Mouse (Mus musculus) embryonic facial prominence, embryonic 13.5 days (tissue): ENCODE measurements around the gene Olfr91. TPM values are rescaled to one million over a fixed set of nuclear protein-coding genes. Genes with fewer than 3 reads are reported as not detected.

Experiments
- ATAC-seq: fragments of 200-750 bp; cut with Nextera tagmentation; 2 replicates; pipeline ENCODE4 v1.8.0; 2017; ENCODE audit warnings: low read depth; ENCODE audit not compliant: insufficient number of reproducible peaks, insufficient read depth, low FRiP score, low TSS enrichment
- H3K27ac ChIP-seq: fragments of 300-500 bp; sonication (generic); 2 replicates; pipeline ENCODE4 v1.5.1; 2015; ENCODE audit warnings: moderate library complexity, mild to moderate bottlenecking, inconsistent platforms
- H3K27me3 ChIP-seq: fragments of 300-500 bp; sonication (generic); 2 replicates; pipeline ENCODE4 v1.6.1; 2015; ENCODE audit warnings: mild to moderate bottlenecking, inconsistent platforms
- H3K36me3 ChIP-seq: fragments of 300-500 bp; sonication (generic); 2 replicates; pipeline ENCODE4 v1.6.1; 2015; ENCODE audit warnings: mild to moderate bottlenecking, inconsistent platforms
- H3K4me1 ChIP-seq: fragments of 300-500 bp; sonication (generic); 2 replicates; pipeline ENCODE4 v1.6.1; 2015; ENCODE audit warnings: inconsistent platforms
- H3K4me2 ChIP-seq: fragments of 300-500 bp; sonication (generic); 2 replicates; pipeline ENCODE4 v1.6.1; 2015; ENCODE audit warnings: moderate library complexity, mild to moderate bottlenecking, inconsistent platforms
- H3K4me3 ChIP-seq: fragments of 300-500 bp; sonication (generic); 2 replicates; pipeline ENCODE4 v1.5.1; 2015; ENCODE audit warnings: mild to moderate bottlenecking, inconsistent platforms
- H3K9ac ChIP-seq: fragments of 300-500 bp; sonication (generic); 2 replicates; pipeline ENCODE4 v1.6.1; 2015; ENCODE audit warnings: mild to moderate bottlenecking, inconsistent platforms
- H3K9me3 ChIP-seq: fragments of 300-500 bp; sonication (generic); 2 replicates; pipeline ENCODE4 v1.6.1; 2016; ENCODE audit warnings: inconsistent platforms
- WGBS: fragments of 180-500 bp; shearing (Covaris S2); methylation state at CpG from one replicate; pipeline ENCODE4 v1.1.7; 2015; ENCODE audit warnings: mixed read lengths; 5-methylcytosine and 5-hydroxymethylcytosine counted together
- polyA plus RNA-seq: library from polyadenylated mRNA; unstranded; fragments of >200 nt; fragmentation: Nextera tagmentation; extraction: Ambion mirVana; gene quantifications from 2 replicates; pipeline ENCODE4 v1.2.1, GENCODE M21; 2015

Olfr91 gene
- polyA plus RNA-seq, 1 experiment from 2014 or later, result not detected

- ATAC-seq, result no peak
- H3K27me3 ChIP-seq, result no peaks in the 10 kb centered on the region
- no peak overlapping the region for H3K4me2 ChIP-seq
- H3K36me3 ChIP-seq, result peaks cover 36% of the 10 kb centered on the region
- no peak overlapping the region for H3K27ac ChIP-seq
- H3K4me1 ChIP-seq, result peaks cover 19% of the 10 kb centered on the region
- H3K4me3 ChIP-seq, result no peak overlapping the region
- WGBS, result 36% methylated on average over 1 of the region's 1 CpGs
- no peaks in the 10 kb centered on the region for H3K9me3 ChIP-seq
- no peak overlapping the region for H3K9ac ChIP-seq
Observed at GRCm38 (mm10) chr17:37078193-37078592, 19.9 kb downstream of the Olfr91 start.

GRCm38 (mm10) chr17:37075766-37076165, 22.3 kb downstream of the Olfr91 start:
- peaks cover 59% of the 10 kb centered on the region for H3K36me3 ChIP-seq
- no peaks in the 10 kb centered on the region for H3K27me3 ChIP-seq
- no peaks in the 10 kb centered on the region for H3K9me3 ChIP-seq
- no peak overlapping the region for H3K9ac ChIP-seq
- no peak overlapping the region for H3K4me2 ChIP-seq
- 89% methylated on average over 2 of the region's 2 CpGs for WGBS
- no peak for ATAC-seq
- H3K4me1 ChIP-seq, result peaks cover 19% of the 10 kb centered on the region
- H3K4me3 ChIP-seq, result no peak overlapping the region
- no peak overlapping the region for H3K27ac ChIP-seq

DNA sequence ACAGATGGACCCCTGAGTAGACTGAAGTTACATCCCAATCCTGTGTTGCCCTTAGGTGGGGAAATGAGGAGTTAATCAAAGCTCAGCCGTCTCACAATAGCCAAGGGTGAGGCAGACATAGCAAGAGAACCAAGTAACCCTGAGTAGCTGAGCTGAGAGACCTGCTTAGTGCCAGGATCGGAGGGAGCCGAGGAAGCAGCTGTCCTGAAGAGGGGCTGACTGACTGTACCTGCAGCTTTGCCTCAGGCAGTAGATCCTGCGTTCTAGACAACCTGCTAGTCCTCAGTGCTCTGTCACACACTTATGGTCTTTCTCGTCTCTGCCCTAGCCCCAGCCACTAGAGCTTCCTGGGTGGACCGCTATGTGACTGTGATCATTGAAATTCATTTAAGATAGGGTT, 22.9 kb downstream of the Olfr91 start:
- Histone ChIP-seq H3K4me1 (peaks cover 19% of the 10 kb centered on the region), H3K9ac (no peak overlapping the region), H3K27me3 (no peaks in the 10 kb centered on the region), H3K4me2 (no peak overlapping the region), H3K9me3 (no peaks in the 10 kb centered on the region), H3K4me3 (no peak overlapping the region), H3K27ac (no peak overlapping the region), H3K36me3 (peaks cover 65% of the 10 kb centered on the region)
- WGBS, result 80% methylated on average over 6 of the region's 6 CpGs
- no peak for ATAC-seq

- Histone ChIP-seq H3K4me1 (peaks cover 5% of the 10 kb centered on the region), H3K4me2 (no peak overlapping the region), H3K9me3 (no peaks in the 10 kb centered on the region), H3K27ac (no peak overlapping the region), H3K27me3 (no peaks in the 10 kb centered on the region), H3K9ac (no peak overlapping the region), H3K4me3 (no peak overlapping the region), H3K36me3 (peaks cover 89% of the 10 kb centered on the region)
- ATAC-seq, result no peak
- 70% methylated on average over 11 of the region's 11 CpGs for WGBS
Observed at GRCm38 (mm10) chr17:37072730-37073276, 25.3 kb downstream of the Olfr91 start.

GRCm38 (mm10) chr17:37072080-37072729, 25.9 kb downstream of the Olfr91 start:
- 84% methylated on average over 12 of the region's 12 CpGs for WGBS
- Histone ChIP-seq H3K36me3 (peaks cover 95% of the 10 kb centered on the region), H3K9ac (no peak overlapping the region), H3K4me1 (no peaks in the 10 kb centered on the region), H3K4me2 (no peak overlapping the region), H3K27ac (no peak overlapping the region), H3K9me3 (no peaks in the 10 kb centered on the region), H3K27me3 (no peaks in the 10 kb centered on the region), H3K4me3 (no peak overlapping the region)
- no peak for ATAC-seq

DNA sequence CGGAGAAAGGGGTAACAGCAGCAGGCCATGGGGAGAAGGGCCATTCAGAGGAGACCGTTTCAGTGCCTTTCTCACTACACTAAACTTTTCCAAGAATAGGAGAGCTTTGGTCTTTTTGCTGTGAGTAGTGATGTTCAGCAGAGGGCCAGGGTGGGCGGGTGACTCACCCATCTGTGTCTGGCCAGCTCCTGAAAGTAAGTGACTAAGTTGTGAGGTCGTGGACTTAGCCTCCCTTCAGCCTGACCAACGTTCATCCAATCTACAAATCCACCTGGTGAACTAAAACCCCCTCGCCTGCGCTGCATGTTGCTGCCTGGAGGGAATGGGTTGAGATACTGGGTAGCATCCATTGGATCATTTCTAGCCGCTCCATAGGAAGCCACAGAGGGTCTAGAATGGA, 28.0 kb downstream of the Olfr91 start:
- no peak overlapping the region for H3K4me2 ChIP-seq
- H3K4me3 ChIP-seq, result no peak overlapping the region
- WGBS, result 89% methylated on average over 8 of the region's 8 CpGs
- no peaks in the 10 kb centered on the region for H3K9me3 ChIP-seq
- no peak overlapping the region for H3K9ac ChIP-seq
- no peak overlapping the region for H3K27ac ChIP-seq
- ATAC-seq, result no peak
- no peaks in the 10 kb centered on the region for H3K4me1 ChIP-seq
- H3K36me3 ChIP-seq, result peaks cover 97% of the 10 kb centered on the region
- no peaks in the 10 kb centered on the region for H3K27me3 ChIP-seq

- 85% methylated on average over 1 of the region's 1 CpGs for WGBS
- H3K36me3 ChIP-seq, result peaks cover 96% of the 10 kb centered on the region
- no peaks in the 10 kb centered on the region for H3K4me1 ChIP-seq
- no peak for ATAC-seq
- no peak overlapping the region for H3K27ac ChIP-seq
- H3K4me3 ChIP-seq, result no peak overlapping the region
- H3K27me3 ChIP-seq, result no peaks in the 10 kb centered on the region
- H3K4me2 ChIP-seq, result no peak overlapping the region
- no peak overlapping the region for H3K9ac ChIP-seq
- H3K9me3 ChIP-seq, result no peaks in the 10 kb centered on the region
Observed at GRCm38 (mm10) chr17:37067861-37068260, 30.2 kb downstream of the Olfr91 start.

- WGBS, result 90% methylated on average over 2 of the region's 2 CpGs
- peaks cover 96% of the 10 kb centered on the region for H3K36me3 ChIP-seq
- no peak for ATAC-seq
Observed at GRCm38 (mm10) chr17:37065993-37066392, 32.1 kb downstream of the Olfr91 start.

GRCm38 (mm10) chr17:37063686-37064495, 34.2 kb downstream of the Olfr91 start:
- no peak overlapping the region for H3K4me2 ChIP-seq
- H3K9ac ChIP-seq, result no peak overlapping the region
- 68% methylated on average over 11 of the region's 11 CpGs for WGBS
- no peaks in the 10 kb centered on the region for H3K4me1 ChIP-seq
- no peak overlapping the region for H3K4me3 ChIP-seq
- H3K9me3 ChIP-seq, result no peaks in the 10 kb centered on the region
- ATAC-seq, result no peak
- H3K36me3 ChIP-seq, result peaks cover 93% of the 10 kb centered on the region
- H3K27me3 ChIP-seq, result no peaks in the 10 kb centered on the region
- H3K27ac ChIP-seq, result no peak overlapping the region

More at GRCm38 (mm10) chr17:37065993-37066392, 32.1 kb downstream of the Olfr91 start:
- H3K9me3 ChIP-seq, result no peaks in the 10 kb centered on the region
- H3K27me3 ChIP-seq, result no peaks in the 10 kb centered on the region
- H3K4me3 ChIP-seq, result no peak overlapping the region
- H3K27ac ChIP-seq, result no peak overlapping the region
- H3K4me1 ChIP-seq, result no peaks in the 10 kb centered on the region
- no peak overlapping the region for H3K4me2 ChIP-seq
- H3K9ac ChIP-seq, result no peak overlapping the region

GRCm38 (mm10) chr17:37063063-37063462, 35.0 kb downstream of the Olfr91 start:
- ATAC-seq, result no peak
- no peak overlapping the region for H3K27ac ChIP-seq
- H3K9ac ChIP-seq, result no peak overlapping the region
- 47% methylated on average over 10 of the region's 10 CpGs for WGBS
- H3K27me3 ChIP-seq, result no peaks in the 10 kb centered on the region
- no peak overlapping the region for H3K4me2 ChIP-seq
- no peaks in the 10 kb centered on the region for H3K4me1 ChIP-seq
- H3K9me3 ChIP-seq, result no peaks in the 10 kb centered on the region
- H3K4me3 ChIP-seq, result no peak overlapping the region
- peaks cover 92% of the 10 kb centered on the region for H3K36me3 ChIP-seq

DNA sequence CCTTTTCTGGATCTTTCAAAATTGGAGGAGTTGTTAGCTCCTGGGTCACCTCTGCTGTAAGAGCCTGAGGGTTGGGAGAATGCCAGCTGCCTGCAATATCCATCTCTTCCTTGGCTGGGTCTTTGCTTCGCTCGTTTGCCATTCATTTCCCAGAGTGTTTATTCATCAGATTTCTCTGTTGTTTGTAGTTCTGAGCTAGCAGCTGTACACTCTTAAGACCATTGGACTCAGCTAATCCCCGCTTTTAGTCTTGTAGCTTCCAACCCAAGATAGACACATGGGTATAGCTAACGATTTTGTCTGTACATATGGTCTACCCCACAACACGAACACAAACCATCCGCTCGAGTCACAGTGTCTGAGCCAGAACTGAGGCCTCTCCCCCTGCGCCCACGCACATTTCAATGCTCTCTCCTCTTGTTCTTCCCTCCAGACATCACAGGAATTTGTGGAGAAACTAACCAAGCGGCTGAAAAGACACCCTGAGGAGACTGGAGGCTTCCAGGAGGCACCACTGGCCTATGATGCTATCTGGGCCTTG, 35.9 kb downstream of the Olfr91 start:
- Histone ChIP-seq H3K4me2 (no peak overlapping the region), H3K9me3 (no peaks in the 10 kb centered on the region), H3K9ac (no peak overlapping the region), H3K27me3 (no peaks in the 10 kb centered on the region), H3K4me3 (no peak overlapping the region), H3K4me1 (no peaks in the 10 kb centered on the region), H3K36me3 (peaks cover 86% of the 10 kb centered on the region), H3K27ac (no peak overlapping the region)
- no peak for ATAC-seq
- WGBS, result 85% methylated on average over 10 of the region's 10 CpGs
